Comparison of ENCODE assay signal across 8 mouse cellular contexts in genomic region chr11:97434704-97435454, GRCm38 (mm10). TPM values are rescaled to one million over a fixed set of nuclear protein-coding genes. Genes with fewer than 3 reads are reported as not detected.
DNase-seq lines count a peak whose midpoint lies in the region; ATAC-seq and TF ChIP-seq lines count a peak whose summit lies in the region.

No protein-coding gene starts in this region.

- peaks cover 7% of the 10 kb centered on the region for H3K36me3 ChIP-seq in E14TG2a.4 (ENCODE audit: insufficient read depth, low read length)
- H3K36me3 ChIP-seq in heart, embryonic 14.5 days (ENCODE audit: control insufficient read depth, insufficient read depth, low read length): 0 out of 2 replicates have a peak, but pooled peaks cover 5% of the 10 kb centered on the region
- H3K36me3 ChIP-seq in macrophage (ENCODE audit: inconsistent target): no peaks in the 10 kb centered on the region
- H3K36me3 ChIP-seq in small intestine, adult 2 months (ENCODE audit: control insufficient read depth, insufficient read depth, low read length): no peaks in the 10 kb centered on the region

- peak; percentile 60 for ATAC-seq in heart, embryonic 14.5 days (ENCODE audit: insufficient number of reproducible peaks, insufficient read depth, low FRiP score, low read depth)

- H3K27me3 ChIP-seq in E14TG2a.4 (ENCODE audit: insufficient read depth, low read length): peaks cover 15% of the 10 kb centered on the region
- no peaks in the 10 kb centered on the region for H3K27me3 ChIP-seq in heart, embryonic 14.5 days (ENCODE audit: control insufficient read depth, insufficient read depth, low read length)
- H3K27me3 ChIP-seq in small intestine, adult 2 months (ENCODE audit: control insufficient read depth, insufficient read depth, low read length): peaks cover 3% of the 10 kb centered on the region

- WGBS in heart, embryonic 14.5 days: 5% methylated on average over 15 of the region's 15 CpGs
- under 1% methylated on average over 15 of the region's 15 CpGs for WGBS in macrophage (ENCODE audit: missing documents)
- WGBS in small intestine, adult 2 months: 2% methylated on average over 15 of the region's 15 CpGs

- H3K9ac ChIP-seq in heart, embryonic 14.5 days (ENCODE audit: low read length): peak overlapping the region; percentile 55

- peak; percentile 56 for TF ChIP-seq CTCF in E14TG2a.4 (conservative IDR thresholded peaks at IDR 0.05; ENCODE audit: low read length)
- TF ChIP-seq CTCF in embryonic fibroblast, embryonic 13.5 days (IDR thresholded peaks at IDR 0.05; ENCODE audit: borderline replicate concordance, insufficient read depth, low read length): no peak
- peak; percentile 52; the same call in 1 of the 2 replicates for TF ChIP-seq CTCF in small intestine, adult 2 months (IDR thresholded peaks at IDR 0.05; ENCODE audit: extremely low read depth, insufficient read length, insufficient replicate concordance, low read depth, low read length)

- peak overlapping the region; percentile 62 for H3K4me2 ChIP-seq in heart, embryonic 14.5 days (ENCODE audit: low read length)

- H3K4me3 ChIP-seq in E14TG2a.4 (replicated peaks; ENCODE audit: low read length): peak overlapping the region; percentile 72
- no peak overlapping the region for H3K4me3 ChIP-seq in embryonic fibroblast, embryonic 13.5 days (ENCODE audit: insufficient read depth, low read length)
- peak overlapping the region; percentile 34 to 42 for H3K4me3 ChIP-seq in heart, embryonic 14.5 days (ENCODE audit: control insufficient read depth in 1 of 2, insufficient read depth in 1 of 2, low read depth in 1 of 2, low read length in 2 of 2)
- peak overlapping the region; percentile 51 for H3K4me3 ChIP-seq in macrophage (ENCODE audit: inconsistent target)
- H3K4me3 ChIP-seq in small intestine, adult 2 months (ENCODE audit: low read depth, low read length): peak overlapping the region; percentile 87

- peaks cover 92% of the 10 kb centered on the region for H3K4me1 ChIP-seq in E14TG2a.4 (replicated peaks; ENCODE audit: low read depth, low read length)
- peaks cover 28% of the 10 kb centered on the region for H3K4me1 ChIP-seq in embryonic fibroblast, embryonic 13.5 days (ENCODE audit: control insufficient read depth, insufficient read depth, low read length)
- peaks cover 51 to 64% of the 10 kb centered on the region in 2 experiments for H3K4me1 ChIP-seq in heart, embryonic 14.5 days (ENCODE audit: control insufficient read depth in 2 of 2, insufficient read depth in 2 of 2, low read length in 2 of 2)
- peaks cover 12% of the 10 kb centered on the region for H3K4me1 ChIP-seq in small intestine, adult 2 months (ENCODE audit: control insufficient read depth, insufficient read depth, insufficient read length, low read length)

- DNase-seq in adrenal gland, postnatal 14 days: peak; percentile 93
- peak; percentile 89 for DNase-seq in kidney, postnatal 10 days
- DNase-seq in frontal cortex, postnatal 14 days (ENCODE audit: low spot score in 2 of 2): no peak

- TF ChIP-seq POLR2A in embryonic fibroblast, embryonic 13.5 days (IDR thresholded peaks at IDR 0.05; ENCODE audit: low read depth, low read length): peak; percentile 67
- no peak for TF ChIP-seq POLR2A in small intestine, adult 2 months (IDR thresholded peaks at IDR 0.05; ENCODE audit: low read depth, low read length)

- H3K79me2 ChIP-seq in macrophage (ENCODE audit: inconsistent target): peaks cover 21% of the 10 kb centered on the region

- peak overlapping the region; percentile 88 for H3K27ac ChIP-seq in embryonic fibroblast, embryonic 13.5 days (ENCODE audit: insufficient read depth, low read length)
- peak overlapping the region; percentile 90 to 94 for H3K27ac ChIP-seq in heart, embryonic 14.5 days (replicated peaks in 1 of 2; ENCODE audit: control insufficient read depth in 1 of 2, insufficient read depth in 1 of 2, low read depth in 2 of 2, low read length in 2 of 2)
- H3K27ac ChIP-seq in macrophage: peak overlapping the region; percentile 97
- H3K27ac ChIP-seq in small intestine, adult 2 months (ENCODE audit: insufficient read depth, low read depth, low read length): peak overlapping the region; percentile 70

- no peaks in the 10 kb centered on the region for H3K9me3 ChIP-seq in E14TG2a.4 (ENCODE audit: low read length)
- no peaks in the 10 kb centered on the region for H3K9me3 ChIP-seq in heart, embryonic 14.5 days (ENCODE audit: control insufficient read depth, low read length)

RNA-seq across cellular contexts. Expression of gene Arhgap23, which starts 19.5 kb away (rescaled TPM):
- 31.4 and 32.8 TPM in 2 replicates for total RNA-seq in adrenal gland, postnatal 14 days (2021)
- 49.2 and 55.7 TPM in 2 replicates for polyA plus RNA-seq in embryonic fibroblast, embryonic 13.5 days (2011; ENCODE audit: insufficient read length, low read depth, missing spikeins)
- 7.1 and 8.4 TPM in 2 replicates for polyA plus RNA-seq in heart, embryonic 14.5 days (2014; fragmentation: Nextera tagmentation; extraction: Ambion mirVana)
- 100 to 1,000 TPM in 4 of 26 experiments, 10 to 100 TPM in 22; 14.6 to 111 (median 58.5) TPM for total RNA-seq in macrophage (2018; cell fraction: chromatin; rRNA removed)
- 10 to 100 TPM; 10.1 to 29.1 (median 18.3) TPM for total RNA-seq in macrophage (2018; cell fraction: cytosol; rRNA removed)
- total RNA-seq in macrophage (2018; cell fraction: nucleus; rRNA removed): 10 to 100 TPM; 13.7 to 87.8 (median 34.8) TPM
- 12.8 to 18.7 TPM (median 14.4 TPM) in 3 replicates for polyA plus RNA-seq in macrophage (2018)
- polyA plus RNA-seq in small intestine, adult 2 months (2012; rRNA removed): 11.1 and 12.1 TPM in 2 replicates

Comparison
In these comparisons a context has a peak if more than half of its experiments do, and no peak if none do; other contexts are left out.
1. DNase-seq: peak in adrenal gland, postnatal 14 days (single experiment) and kidney, postnatal 10 days (single experiment); none in frontal cortex, postnatal 14 days (0 of 2).
2. Peak in every context shown above with its lines, with median percentiles within 50 percentile points of each other: H3K27ac ChIP-seq.